Mouse (Mus musculus) urinary bladder, postnatal 4 days (tissue): ENCODE results near the gene Eid2b.
"Not testable (repeated sequence)": the region's sequence is repeated elsewhere in the genome, so short reads cannot be mapped to it uniquely, and the experiment has no call there.

Experiments
- DNase-seq, 2 experiments: peaks; one replicate each; pipeline ENCODE4 v3.0.0; 2021 to 2022; ENCODE audit warnings: low spot score in 2 of 2

Gene Eid2b

DNA sequence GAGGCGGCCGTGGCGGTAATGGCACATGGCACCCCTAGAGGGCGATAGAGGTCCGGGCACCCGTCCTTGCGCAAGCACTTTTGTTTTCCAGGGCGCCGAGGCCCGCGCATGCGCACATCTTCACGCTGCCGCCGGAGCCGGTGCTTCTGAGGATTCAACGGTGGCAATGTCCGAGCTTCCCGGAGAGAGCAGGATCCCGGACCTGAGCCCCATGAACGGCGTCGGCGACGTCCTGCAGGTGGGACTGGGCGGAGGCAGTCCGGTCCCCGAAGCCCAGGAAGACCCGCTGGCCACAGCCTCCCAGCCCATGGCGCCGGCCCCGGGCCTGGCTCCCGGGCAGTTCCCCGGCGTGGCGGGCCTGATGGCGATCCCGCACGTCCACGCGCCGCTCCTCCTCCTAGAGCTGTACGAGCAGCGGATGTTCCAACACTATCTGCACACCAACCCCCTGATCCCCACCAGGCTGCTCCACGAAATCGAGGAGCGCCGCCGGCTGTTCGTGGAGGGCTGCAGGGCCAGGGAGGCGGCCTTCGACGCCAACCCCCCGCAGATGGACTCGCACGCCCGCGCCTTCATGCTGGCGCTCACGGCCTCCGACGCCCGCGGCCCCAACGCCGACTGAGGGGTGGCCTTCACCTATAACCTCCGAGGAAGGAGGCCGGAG is at the start of gene Eid2b:
Gene Eid2b, plus strand, starts transcription at position 125 of the 664 bp plus-strand sequence.
- peak; percentile 93 to 96 for DNase-seq

DNA sequence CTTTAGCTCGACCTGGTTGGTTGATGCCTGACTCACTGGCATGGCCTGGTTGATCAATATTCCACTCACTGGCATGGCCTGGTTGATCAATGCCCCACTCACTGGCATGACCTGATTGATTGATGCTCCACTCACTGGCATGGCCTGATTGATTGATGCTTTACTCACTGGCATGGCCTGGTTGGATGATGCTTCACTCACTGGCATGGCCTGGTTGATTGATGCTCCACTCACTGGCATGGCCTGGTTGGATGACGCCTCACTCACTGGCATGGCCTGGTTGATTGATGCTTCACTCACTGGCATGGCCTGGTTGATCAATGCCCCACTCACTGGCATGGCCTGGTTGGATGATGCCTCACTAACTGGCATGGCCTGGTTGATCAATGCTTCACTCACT is 33.6 kb upstream of the Eid2b start:
- DNase-seq, result not testable (repeated sequence)

DNA sequence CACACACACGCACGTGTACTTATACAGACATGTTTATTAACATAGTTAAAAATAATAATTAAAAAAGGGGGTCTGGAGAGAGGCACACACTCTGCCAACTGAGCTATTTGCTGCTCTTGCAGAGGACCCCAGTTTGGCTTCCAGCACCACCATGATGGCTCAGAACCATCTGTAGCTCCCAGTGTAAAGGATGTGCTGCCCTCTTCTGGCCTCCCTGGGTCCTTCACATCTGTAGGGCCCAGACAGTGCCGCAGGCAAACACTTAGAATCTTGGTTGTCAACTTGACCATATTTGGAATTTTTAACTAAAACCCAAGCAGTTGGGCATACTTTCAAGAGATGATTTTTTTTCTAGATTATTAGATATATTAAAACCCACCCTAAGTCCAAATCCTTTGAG is 28.6 kb upstream of the Eid2b start:
- no peak for DNase-seq

DNA sequence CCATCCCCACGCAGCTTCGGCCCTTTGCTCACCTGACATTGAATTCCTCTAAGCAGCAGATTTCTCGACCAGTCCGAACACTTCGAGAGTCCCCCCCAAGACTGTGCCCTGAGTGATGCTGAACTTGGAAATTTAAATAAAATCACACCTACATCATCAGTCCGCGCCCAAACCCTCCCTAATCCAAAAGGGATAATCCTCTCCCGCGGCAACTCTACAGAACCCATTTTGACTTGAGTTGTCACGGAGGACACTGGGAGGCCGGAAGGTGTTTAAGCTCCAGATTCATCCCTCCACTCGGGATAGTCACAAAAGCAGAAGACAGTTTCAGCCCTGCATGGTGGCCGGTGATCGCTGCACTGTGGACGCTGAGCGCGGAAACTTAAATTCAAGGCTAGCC is 25.6 kb upstream of the Eid2b start:
- DNase-seq, result no peak

DNA sequence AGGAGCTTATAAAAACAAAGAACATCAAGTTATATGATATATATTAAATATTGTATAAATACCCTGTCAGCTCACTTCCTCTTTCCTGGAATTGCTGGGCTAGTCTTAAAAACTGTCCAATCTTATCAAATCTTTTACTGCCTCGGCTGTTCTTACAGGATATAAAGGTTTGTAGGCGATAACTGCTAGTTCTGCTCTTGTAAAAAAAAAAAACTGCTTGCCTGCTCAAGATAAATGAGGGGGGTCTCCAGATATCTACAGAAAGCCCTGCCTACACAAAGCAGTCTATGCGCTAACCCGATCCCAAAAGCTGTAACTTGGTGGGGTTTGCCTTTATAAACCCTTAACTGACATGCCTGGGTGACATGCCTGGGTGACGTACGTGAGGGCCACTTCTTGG is 22.9 kb upstream of the Eid2b start:
- DNase-seq, result no peak

DNA sequence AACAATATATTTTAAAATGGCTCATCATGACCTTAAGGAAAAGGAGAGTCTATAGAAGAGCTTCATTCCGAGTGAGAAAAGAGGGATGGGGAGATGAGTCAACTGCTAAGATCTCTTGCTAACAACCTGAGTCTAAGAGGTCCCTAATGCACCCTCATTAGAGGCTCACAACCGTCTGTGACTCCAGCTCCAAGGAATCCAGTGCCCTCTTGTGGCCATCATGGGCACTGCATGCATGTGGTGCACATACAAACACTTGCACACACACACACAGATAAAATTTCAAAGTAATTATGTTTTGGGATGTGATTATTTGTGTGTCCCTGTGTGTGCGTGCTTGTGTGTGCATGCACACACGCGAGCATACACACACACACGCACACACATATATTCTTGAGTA is 22.1 kb upstream of the Eid2b start:
- no peak for DNase-seq

DNA sequence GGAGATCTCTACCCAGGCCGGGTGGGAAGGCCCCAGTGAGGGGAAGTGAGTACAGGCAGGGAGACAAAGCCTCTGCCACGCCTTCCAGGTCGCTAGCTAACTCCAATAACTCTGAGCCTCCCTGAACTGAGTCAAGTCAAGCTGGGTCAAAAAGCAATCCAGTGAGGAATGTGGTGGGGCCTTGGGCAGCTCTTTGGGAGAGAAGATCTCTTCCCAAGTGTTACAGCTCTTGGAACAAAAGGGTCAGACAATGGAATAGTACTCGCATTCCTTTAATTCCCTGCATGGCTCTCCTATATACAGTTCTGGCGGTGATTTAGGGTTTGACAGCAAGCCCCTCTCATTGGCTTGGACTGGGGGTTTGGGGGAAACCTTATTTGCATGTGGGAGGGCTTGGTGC is 14.7 kb upstream of the Eid2b start:
- DNase-seq, result no peak

DNA sequence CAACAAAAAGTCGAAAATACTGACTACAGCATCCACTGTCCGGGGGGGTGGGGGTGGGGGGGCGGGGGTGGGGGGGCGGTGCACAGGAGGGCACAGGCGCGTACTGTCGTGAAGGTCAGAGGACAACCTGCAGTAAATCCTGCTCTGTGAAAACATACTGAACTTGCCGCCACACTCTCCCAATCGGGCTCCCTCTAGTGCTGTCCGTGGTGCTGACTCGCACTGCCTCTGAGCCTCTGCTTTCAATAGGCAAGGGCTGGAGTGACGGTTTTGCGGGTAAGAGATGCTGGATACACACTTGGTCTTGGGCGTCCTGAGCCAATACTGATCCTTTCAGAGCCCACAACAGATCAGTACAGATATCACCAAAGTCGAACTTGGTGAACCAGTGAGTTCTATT is 13.8 kb upstream of the Eid2b start:
- DNase-seq, result peak; percentile 42 to 82

DNA sequence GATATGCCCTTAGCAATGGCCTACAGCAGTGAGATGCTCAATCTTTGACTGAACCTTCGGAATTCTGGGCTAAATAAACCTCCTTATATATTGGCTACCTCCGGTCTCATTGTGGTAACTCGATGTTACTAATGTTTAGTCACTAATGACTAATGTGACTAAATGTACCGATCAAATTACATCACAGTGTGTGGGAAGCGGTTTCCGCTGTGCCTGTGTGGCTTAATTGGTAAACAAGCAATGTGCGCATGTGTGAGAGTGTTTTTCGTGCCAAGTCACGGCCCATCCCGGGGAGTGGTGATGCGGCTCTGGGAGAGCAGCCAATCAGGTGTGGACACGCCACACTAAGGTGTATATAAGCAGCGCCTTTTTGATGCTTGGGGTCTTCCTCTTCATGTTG is 12.1 kb upstream of the Eid2b start:
- no peak for DNase-seq

DNA sequence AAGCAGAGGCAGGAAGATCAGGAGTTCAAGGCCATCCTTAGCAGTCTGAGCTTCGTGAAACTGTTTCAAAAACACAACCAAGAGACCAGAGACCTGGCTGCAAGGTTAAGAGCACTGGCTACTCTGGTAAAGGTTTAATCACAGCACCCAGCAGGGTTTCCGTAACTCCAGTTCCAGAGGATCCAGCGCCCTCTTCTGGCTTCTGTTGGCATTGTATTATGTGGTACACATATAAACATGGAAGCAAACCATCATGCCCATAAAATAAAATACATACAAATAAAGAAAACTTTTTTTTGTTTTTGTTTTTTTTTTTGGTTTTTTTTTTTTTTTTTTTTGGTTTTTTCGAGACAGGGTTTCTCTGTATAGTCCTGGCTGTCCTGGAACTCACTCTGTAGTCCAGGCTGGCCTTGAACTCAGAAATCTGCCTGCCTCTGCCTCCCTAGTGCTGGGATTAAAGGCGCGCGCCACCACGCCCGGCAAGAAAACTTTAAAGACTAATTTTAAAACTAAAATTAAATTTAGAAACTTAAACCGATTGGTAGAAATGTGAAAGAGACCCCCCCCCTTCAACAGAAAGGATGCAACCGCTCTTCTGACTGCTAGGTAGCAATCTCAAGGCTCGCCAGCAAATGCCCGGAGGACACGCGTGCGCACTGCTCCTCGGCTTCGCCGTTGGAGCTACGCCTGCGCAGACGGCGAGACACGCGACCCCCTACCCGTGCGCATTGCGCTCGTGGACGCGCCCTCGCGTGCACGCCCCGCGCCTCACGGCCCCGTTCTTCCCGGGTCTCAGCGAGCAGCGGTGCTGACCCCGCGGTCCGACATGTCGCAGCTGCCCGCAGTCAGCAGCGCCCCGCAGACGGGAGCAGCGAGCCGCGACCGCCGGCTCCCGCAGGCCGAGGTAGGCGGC is 10.2 kb upstream of the Eid2b start, which contains the start of gene Eid2:
Gene Eid2, plus strand, starts transcription at position 753 of the 913 bp plus-strand sequence.
- peak; percentile 82 to 83 for DNase-seq

DNA sequence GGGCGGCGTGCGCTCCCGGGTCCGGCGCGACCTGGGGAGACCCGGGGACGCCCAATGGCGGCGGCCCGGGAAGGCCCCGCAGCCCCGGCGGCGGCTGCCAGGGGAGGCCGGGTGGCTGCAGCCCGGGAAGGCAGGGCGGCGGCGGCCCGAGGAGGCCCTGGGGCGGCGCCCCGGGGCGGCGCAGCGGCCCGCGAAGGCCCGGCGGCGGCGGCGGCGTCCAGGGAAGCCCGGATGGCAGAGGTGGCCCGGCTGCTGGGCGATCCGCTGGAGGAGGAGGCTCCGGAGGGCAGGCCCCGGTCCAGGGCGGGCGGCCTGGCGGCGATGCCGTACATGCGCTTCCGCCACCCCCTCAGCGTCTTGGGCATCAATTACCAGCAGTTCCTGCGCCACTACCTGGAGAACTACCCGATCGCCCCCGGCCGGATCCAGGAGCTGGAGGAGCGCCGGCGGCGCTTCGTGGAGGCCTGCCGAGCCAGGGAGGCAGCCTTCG is 9.5 kb upstream of the Eid2b start:
- DNase-seq, result peak; percentile 47 to 61

DNA sequence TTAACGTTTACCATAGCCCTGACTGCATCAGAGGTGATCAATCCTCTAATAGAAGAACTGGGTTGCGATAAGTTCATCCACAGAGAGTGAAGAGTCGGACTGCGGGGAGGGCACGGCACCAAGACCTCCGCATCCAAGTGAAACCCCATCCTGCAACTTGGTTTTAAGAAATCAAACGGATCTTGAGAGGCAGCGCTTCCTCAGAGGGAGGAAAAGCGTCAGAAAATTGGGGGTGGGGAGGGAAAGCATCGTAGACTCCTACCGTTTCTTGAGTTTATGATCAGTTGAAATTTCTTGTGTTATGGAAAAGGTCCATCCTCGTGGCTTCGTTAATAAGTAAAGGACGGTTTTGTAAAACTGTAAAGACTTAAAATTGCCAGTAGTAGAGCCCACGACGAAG is 9.0 kb upstream of the Eid2b start:
- DNase-seq, result no peak

DNA sequence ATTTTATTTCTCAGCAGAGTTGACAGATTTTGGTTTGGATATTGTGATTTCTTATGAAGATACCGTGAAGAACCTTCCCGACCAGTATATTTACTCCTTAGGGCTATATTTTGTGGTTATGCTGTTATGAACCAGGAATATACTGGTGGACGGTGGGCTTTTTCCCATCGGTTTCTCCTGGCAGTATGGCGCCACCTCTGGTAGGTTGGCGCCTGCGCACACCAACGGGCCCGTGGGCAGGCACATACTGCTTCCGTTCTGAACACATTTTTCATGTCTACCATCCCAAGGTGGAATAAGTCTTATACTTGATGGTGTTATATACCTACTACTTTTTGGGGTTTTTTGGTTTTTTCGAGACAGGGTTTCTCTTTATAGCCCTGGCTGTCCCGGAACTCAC is 8.2 kb upstream of the Eid2b start:
- DNase-seq, result no peak

DNA sequence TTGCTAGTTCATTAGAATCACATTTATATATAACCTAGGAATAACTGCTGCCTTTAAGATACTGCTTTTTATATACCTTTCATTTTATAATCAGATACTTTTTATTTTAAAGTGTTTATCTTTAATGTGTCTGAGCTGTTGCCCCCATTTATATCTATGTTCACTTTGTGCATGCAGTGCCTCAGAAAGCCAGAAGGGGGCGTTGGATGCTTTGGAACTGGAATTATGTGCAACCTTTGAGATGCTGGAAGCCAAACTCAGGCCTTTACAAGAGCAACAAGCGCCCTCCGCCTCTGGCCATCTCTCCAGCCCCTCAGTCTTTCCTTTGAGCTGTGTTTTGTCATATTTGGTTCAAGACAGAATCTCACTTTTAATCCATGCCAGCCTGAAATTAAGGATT is 5.8 kb upstream of the Eid2b start:
- no peak for DNase-seq

DNA sequence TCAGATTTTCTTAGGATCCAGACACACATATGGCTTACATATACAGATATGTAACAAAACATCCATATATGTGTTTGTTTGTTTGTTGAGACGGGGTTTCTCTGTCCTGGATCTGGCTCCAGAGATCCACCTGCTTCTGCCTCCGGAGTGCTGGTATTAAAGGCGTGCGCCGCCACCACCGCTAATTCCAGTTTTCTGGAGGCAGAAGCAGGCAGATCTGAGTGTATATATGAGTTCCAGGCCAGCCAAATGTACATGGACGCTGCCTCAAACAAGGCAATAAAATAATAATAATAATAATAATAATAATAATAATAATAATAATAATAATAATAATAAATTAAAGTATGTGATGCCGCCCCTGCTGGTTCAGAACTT is 313 bp upstream of the Eid2b start:
- no peak for DNase-seq

DNA sequence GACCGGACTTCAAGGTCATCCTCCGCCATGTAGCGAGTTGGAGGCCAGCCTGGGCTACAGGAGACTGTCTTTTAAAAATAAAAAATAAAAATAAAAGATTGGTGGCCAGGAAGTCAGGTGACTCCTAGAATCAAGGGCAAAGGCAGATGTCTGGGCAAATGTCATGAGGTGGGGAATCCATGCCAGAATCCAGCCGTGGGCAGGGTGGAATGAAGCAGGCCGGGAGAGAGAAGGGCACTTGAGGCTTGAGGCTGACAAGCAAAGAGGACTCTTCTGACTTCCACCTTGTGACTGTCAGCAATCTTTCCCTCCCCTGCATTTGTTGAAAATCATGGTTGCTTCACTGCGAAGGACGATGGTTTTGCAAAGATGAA is 727 bp downstream of the Eid2b start:
- no peak for DNase-seq

DNA sequence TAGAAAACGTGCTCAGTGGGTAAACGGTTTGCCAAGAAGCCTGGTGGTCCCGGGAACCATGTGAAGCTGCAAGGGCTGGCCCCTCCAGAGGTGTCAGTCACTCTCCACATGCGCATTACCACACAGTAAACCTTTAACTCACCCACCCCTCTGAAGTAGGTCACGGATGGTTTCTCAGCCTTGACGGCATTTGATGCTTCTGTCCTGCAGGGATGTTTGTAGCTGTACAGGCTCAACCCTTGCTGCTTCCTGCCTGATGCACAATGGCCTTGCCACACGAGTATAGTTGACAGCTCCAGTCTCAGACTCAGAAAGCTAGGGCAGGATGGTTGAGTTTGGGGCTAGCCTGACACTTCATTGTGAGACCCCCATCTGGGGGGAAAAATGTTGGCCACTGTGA is 3.1 kb downstream of the Eid2b start:
- DNase-seq, result no peak

DNA sequence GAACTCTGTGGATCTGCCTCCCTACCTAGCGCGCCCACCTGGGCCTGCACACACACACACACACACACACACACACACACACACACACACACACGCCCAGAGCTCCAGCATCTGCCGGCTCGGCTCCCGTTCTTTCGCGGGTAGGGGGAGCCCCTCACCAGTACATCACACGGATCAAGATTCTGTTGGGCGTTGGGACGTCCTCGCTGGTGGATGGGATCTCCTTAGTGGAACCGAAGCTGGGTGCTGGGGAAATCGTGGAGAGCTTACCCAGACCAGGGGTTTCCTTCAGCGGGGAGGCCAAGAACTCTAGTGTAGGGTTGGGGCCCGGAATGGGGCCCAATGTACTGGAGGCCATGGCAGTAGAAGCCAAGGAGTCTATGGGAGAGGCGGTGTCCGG is 12.6 kb downstream of the Eid2b start:
- DNase-seq, result no peak

DNA sequence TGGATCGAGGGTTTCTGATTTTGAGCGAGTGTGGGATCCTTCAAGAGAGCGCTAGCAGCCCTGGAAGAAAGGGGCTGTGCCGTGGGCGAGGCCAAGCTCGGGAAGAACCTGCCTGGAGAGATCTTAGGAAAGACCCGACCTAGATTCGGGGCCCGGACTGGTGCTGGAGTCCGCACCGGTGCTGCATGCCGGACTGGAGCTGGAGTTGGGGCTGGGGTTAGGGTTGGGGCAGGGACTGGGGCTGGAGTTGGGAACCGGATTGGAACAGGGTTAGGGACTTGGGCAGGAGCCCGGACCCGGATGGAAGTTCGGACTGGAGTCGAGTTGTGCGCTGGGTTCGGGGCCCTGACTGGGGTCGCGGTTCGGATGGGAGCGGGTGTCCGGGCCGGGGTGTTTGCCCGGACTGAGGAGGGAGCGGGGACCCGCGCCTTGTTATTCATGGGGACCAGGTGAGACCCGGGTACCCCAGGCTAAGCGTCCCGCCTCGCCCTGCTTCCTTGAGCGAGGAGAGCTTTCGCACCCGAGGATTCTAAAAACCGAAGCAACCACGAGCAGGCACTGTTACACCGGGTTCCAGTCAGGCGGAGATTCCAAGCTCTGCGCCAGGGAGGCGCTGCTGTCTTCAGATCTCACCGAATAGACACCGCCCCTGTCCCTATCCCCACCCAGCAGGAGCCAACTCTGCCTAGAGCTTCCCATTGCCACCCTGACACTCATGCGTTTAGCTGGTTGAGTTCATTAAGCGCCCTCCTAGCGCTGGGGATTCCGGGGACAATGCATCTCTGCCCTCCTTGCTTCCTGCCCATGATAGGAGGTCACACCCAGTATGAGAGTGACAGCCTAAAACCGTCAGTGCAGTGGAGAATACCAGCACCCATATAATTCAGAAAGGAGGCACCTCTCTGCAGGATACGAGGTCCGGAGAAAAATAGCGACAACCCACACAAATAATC is 13.4 kb downstream of the Eid2b start, which contains the start of gene Selenov:
Gene Selenov, minus strand, starts transcription at position 549 of the 953 bp plus-strand sequence.
- DNase-seq, result no peak

DNA sequence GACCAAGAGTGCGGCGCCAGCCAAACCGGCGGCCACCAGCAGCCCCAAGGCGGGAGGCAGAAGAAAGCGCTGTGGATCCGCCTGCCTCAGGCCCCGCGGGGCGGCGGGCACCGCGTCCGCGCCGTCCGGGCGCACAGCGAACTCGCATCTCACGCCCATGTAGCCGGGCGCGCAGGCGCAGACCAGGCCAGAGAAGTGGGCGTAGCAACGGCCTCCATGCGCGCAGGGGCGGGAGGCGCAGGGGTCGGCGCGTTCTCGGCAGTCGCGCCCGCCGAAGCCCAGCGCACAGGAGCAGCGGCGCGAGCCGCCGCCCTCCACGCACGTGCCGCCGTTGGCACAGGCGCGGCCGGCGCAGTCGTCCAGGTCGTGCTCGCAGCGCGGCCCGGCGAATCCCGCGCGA is 16.9 kb downstream of the Eid2b start:
- peak in 1 of 2 experiments; percentile 68 for DNase-seq

DNA sequence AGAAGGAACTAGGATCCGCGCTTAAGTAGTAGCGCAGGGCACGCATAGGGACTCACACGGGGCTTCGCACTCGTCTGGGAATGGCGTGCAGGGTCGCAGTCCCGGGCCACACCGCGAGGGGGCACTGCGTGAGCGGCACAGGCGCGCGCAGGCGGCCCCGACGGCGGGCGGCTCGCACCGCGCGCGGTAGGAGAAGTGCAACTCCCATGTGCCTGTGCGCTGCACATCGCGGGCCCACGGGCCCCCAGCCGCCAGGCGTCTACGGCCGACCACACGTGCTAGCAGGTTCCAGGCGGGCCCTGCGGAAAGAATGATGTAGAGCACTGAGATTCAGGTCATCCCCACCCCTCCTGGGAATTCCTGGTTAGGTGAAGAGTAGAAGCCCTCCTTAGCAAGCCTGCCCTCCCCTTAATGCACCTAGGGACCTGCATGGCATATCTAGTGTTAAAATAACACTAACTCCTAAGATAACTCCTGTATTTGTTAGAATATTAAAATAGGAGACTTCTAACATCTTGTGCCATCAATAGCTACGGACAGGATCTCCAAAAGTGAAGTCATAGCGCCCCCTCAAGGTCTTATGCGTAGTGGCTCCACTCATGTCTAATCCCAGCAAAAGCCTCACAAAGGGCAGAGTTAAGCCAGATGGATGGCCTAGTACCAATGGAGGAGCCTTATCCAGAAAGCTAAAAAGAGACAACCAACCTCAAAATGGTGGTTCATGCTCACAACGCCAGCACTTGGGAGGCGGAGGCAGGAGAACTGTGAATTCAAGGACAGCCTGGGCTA is 21.5 kb downstream of the Eid2b start:
- DNase-seq, result no peak
